Mouse (Mus musculus): Measurements from ENCODE around the gene Ell3. TPM values are rescaled to one million over a fixed set of nuclear protein-coding genes. Genes with fewer than 3 reads are reported as not detected.
A peak's percentile ranks its signal among the peaks of the same experiment; 100 is the strongest.

The Ell3 gene
- total and polyA plus RNA-seq, 3 experiments = not detected

- Histone ChIP-seq H3K4me1 (ENCODE audit: control insufficient read depth in 1 of 2, insufficient read depth in 2 of 2, low read length in 2 of 2) (peaks cover 0 to 7% of the 10 kb centered on the region in 2 experiments), H3K79me2 (ENCODE audit: control insufficient read depth, insufficient read depth, low read length, poor library complexity) (peaks cover 55% of the 10 kb centered on the region), H3K27me3 (ENCODE audit: control insufficient read depth in 1 of 2, insufficient read depth in 2 of 2, low read length in 2 of 2) (no peaks in the 10 kb centered on the region), H3K9ac (ENCODE audit: control insufficient read depth, low read depth, low read length, poor library complexity, severe bottlenecking) (peak overlapping the region; percentile 87), H3K9me3 (replicated peaks; ENCODE audit: insufficient read depth, low read length) (no peaks in the 10 kb centered on the region), H3K27ac (ENCODE audit: control insufficient read depth, low read depth, low read length) (no peak overlapping the region), H3K4me3 (ENCODE audit: control insufficient read depth in 1 of 2, insufficient read depth in 1 of 2, low read depth in 2 of 2, low read length in 2 of 2) (peak overlapping the region; percentile 27 to 100; a peak in 3 of 4 replicates), H3K36me3 (ENCODE audit: control insufficient read depth in 1 of 2, insufficient read depth in 2 of 2, low read length in 2 of 2) (peaks cover 11 to 33% of the 10 kb centered on the region in 2 experiments)
- no peak for DNase-seq (ENCODE audit: low read depth, low spot score)
- TF ChIP-seq CHD1 (IDR thresholded peaks at IDR 0.05; ENCODE audit: low read depth, low read length) (0 out of 2 replicates have a peak, but pooled peaks have one; percentile 36), E2F4 (IDR thresholded peaks at IDR 0.05; ENCODE audit: borderline replicate concordance, low read depth, low read length) (no peak), HCFC1 (IDR thresholded peaks at IDR 0.05; ENCODE audit: low read depth, low read length) (0 out of 2 replicates have a peak, but pooled peaks have one; percentile 35), MAZ (IDR thresholded peaks at IDR 0.05; ENCODE audit: low read depth, low read length) (no peak), JUND (IDR thresholded peaks at IDR 0.05; ENCODE audit: low read depth, low read length) (no peak), MYB (IDR thresholded peaks at IDR 0.05; ENCODE audit: low read depth, low read length) (no peak)
These were observed 28.5 kb downstream of the Ell3 start for GRCm38 (mm10) chr2:121415591-121415990.

- H3K9ac ChIP-seq (ENCODE audit: control insufficient read depth, low read depth, low read length, poor library complexity, severe bottlenecking) = peak overlapping the region; percentile 87
- no peak for DNase-seq (ENCODE audit: low read depth, low spot score)
- no peaks in the 10 kb centered on the region for H3K9me3 ChIP-seq (replicated peaks; ENCODE audit: insufficient read depth, low read length)
- H3K79me2 ChIP-seq (ENCODE audit: control insufficient read depth, insufficient read depth, low read length, poor library complexity) = peaks cover 53% of the 10 kb centered on the region
- H3K4me3 ChIP-seq (ENCODE audit: control insufficient read depth in 1 of 2, insufficient read depth in 1 of 2, low read depth in 2 of 2, low read length in 2 of 2) = peak overlapping the region; percentile 19 to 100
- H3K27ac ChIP-seq (ENCODE audit: control insufficient read depth, low read depth, low read length) = no peak overlapping the region
- peaks cover 10 to 33% of the 10 kb centered on the region in 2 experiments for H3K36me3 ChIP-seq (ENCODE audit: control insufficient read depth in 1 of 2, insufficient read depth in 2 of 2, low read length in 2 of 2)
- no peaks in the 10 kb centered on the region for H3K27me3 ChIP-seq (ENCODE audit: control insufficient read depth in 1 of 2, insufficient read depth in 2 of 2, low read length in 2 of 2)
- peaks cover 0 to 7% of the 10 kb centered on the region in 2 experiments for H3K4me1 ChIP-seq (ENCODE audit: control insufficient read depth in 1 of 2, insufficient read depth in 2 of 2, low read length in 2 of 2)
- TF ChIP-seq NRF1 (IDR thresholded peaks at IDR 0.05; ENCODE audit: insufficient read depth, low read depth, low read length, poor library complexity, severe bottlenecking) (no peak), MYB (IDR thresholded peaks at IDR 0.05; ENCODE audit: low read depth, low read length) (no peak), CHD2 (IDR thresholded peaks at IDR 0.05; ENCODE audit: low read length) (no peak), POLR2AphosphoS5 (IDR thresholded peaks at IDR 0.05; ENCODE audit: borderline replicate concordance, low read depth, low read length) (no peak), ETS1 (IDR thresholded peaks at IDR 0.05; ENCODE audit: low read depth, low read length) (no peak), E2F4 (IDR thresholded peaks at IDR 0.05; ENCODE audit: borderline replicate concordance, low read depth, low read length) (no peak), NELFE (IDR thresholded peaks at IDR 0.05; ENCODE audit: low read depth, low read length) (no peak), SMC3 (IDR thresholded peaks at IDR 0.05; ENCODE audit: low read depth, low read length) (no peak), JUND (IDR thresholded peaks at IDR 0.05; ENCODE audit: low read depth, low read length) (no peak), BHLHE40 (IDR thresholded peaks at IDR 0.05; ENCODE audit: borderline replicate concordance, low read depth, low read length) (no peak), CHD1 (IDR thresholded peaks at IDR 0.05; ENCODE audit: low read depth, low read length) (no peak)
These were observed 29.0 kb downstream of the Ell3 start for GRCm38 (mm10) chr2:121415103-121415502.

All from MEL (cell line).